Comparison of ENCODE assay signal across 9 mouse cellular contexts in genomic region chr1:181535165-181535873, GRCm38 (mm10). TPM values are rescaled to one million over a fixed set of nuclear protein-coding genes. Genes with fewer than 3 reads are reported as not detected.
DNase-seq lines count a peak whose midpoint lies in the region; ATAC-seq and TF ChIP-seq lines count a peak whose summit lies in the region.
"Had no signal": no experiment of that assay in that cellular context is flagged by ENCODE, and none has a peak within 500 bp of the region (broad histone marks: within the 10 kb centered on the region; RNA-seq: fewer than 3 reads in every experiment).

No protein-coding gene starts in this region.

- H3K4me1 ChIP-seq in hindbrain, postnatal 0 days (ENCODE audit: insufficient read depth, low read length), result no peaks in the 10 kb centered on the region
- H3K4me1 ChIP-seq in hindbrain, embryonic 12.5 days, result no peaks in the 10 kb centered on the region; the same call in 1 of the 2 replicates
- peaks cover 20% of the 10 kb centered on the region for H3K4me1 ChIP-seq in limb, embryonic 14.5 days (ENCODE audit: control insufficient read depth, insufficient read depth, low read length)
- no peaks in the 10 kb centered on the region; the same call in 1 of the 2 replicates for H3K4me1 ChIP-seq in liver, embryonic 11.5 days (replicated peaks; ENCODE audit: control insufficient read depth, insufficient read depth, low read length)

- H3K36me3 ChIP-seq in hindbrain, postnatal 0 days (ENCODE audit: insufficient read depth, low read length), result no peaks in the 10 kb centered on the region
- no peaks in the 10 kb centered on the region for H3K36me3 ChIP-seq in hindbrain, embryonic 12.5 days
- no peaks in the 10 kb centered on the region for H3K36me3 ChIP-seq in limb, embryonic 14.5 days (ENCODE audit: control insufficient read depth, insufficient read depth, low read length)
- H3K36me3 ChIP-seq in liver, embryonic 11.5 days (ENCODE audit: control insufficient read depth, insufficient read depth, low read length), result no peaks in the 10 kb centered on the region

- H3K9me3 ChIP-seq in hindbrain, postnatal 0 days (ENCODE audit: low read length), result no peaks in the 10 kb centered on the region
- H3K9me3 ChIP-seq in hindbrain, embryonic 12.5 days (replicated peaks), result no peaks in the 10 kb centered on the region
- no peaks in the 10 kb centered on the region for H3K9me3 ChIP-seq in limb, embryonic 14.5 days (ENCODE audit: control insufficient read depth, low read length)
- H3K9me3 ChIP-seq in liver, embryonic 11.5 days (ENCODE audit: control insufficient read depth, low read length), result no peaks in the 10 kb centered on the region

- no peaks in the 10 kb centered on the region for H3K27me3 ChIP-seq in hindbrain, postnatal 0 days (ENCODE audit: insufficient read depth, low read length)
- no peaks in the 10 kb centered on the region for H3K27me3 ChIP-seq in hindbrain, embryonic 12.5 days
- no peaks in the 10 kb centered on the region for H3K27me3 ChIP-seq in Patski
- H3K27me3 ChIP-seq in limb, embryonic 14.5 days (ENCODE audit: control insufficient read depth, insufficient read depth, low read length), result no peaks in the 10 kb centered on the region
- H3K27me3 ChIP-seq in liver, embryonic 11.5 days (replicated peaks; ENCODE audit: control insufficient read depth, insufficient read depth, low read length), result no peaks in the 10 kb centered on the region

- no peak overlapping the region for H3K27ac ChIP-seq in hindbrain, postnatal 0 days
- H3K27ac ChIP-seq in hindbrain, embryonic 12.5 days, result no peak overlapping the region
- H3K27ac ChIP-seq in limb, embryonic 14.5 days (replicated peaks; ENCODE audit: low read depth, low read length), result peak overlapping the region; percentile 59
- H3K27ac ChIP-seq in liver, embryonic 11.5 days (ENCODE audit: low read depth, low read length), result no peak overlapping the region

- POLR2A ChIA-PET in Patski (lab: Charles Lee), result interaction anchor here (0.8 kb wide), 1 partner anchor 92 kb away, joined by 3 read pairs; no protein-coding TSS in a partner anchor

- in situ Hi-C loops in Patski (cut with MboI; ENCODE audit: low pct_unique_long_range_greater_than_20kb), result no loop called here

- peak; percentile 52 for DNase-seq in hindbrain, postnatal 0 days (ENCODE audit: low spot score)
- peak; percentile 81 for DNase-seq in Patski (ENCODE audit: low read depth, low spot score)
- DNase-seq in frontal cortex, postnatal 36 days (ENCODE audit: low spot score in 2 of 2), result peak; percentile 61 to 74
- DNase-seq in limb, embryonic 14.5 days (ENCODE audit: low spot score), result peak; percentile 72
- DNase-seq in liver, embryonic 11.5 days (ENCODE audit: low spot score), result no peak
- no peak for DNase-seq in urinary bladder, postnatal 36 days (ENCODE audit: low spot score in 2 of 2)

- no peak for TF ChIP-seq POLR2A in limb, embryonic 14.5 days (IDR thresholded peaks at IDR 0.05; ENCODE audit: borderline replicate concordance, extremely low read depth, insufficient read depth, insufficient read length)

- WGBS in hindbrain, postnatal 0 days, result 35% methylated on average over 10 of the region's 10 CpGs
- 55% methylated on average over 10 of the region's 10 CpGs for WGBS in hindbrain, embryonic 12.5 days
- 43% methylated on average over 10 of the region's 10 CpGs for WGBS in limb, embryonic 14.5 days
- 58% methylated on average over 10 of the region's 10 CpGs for WGBS in liver, embryonic 11.5 days

- no peak for ATAC-seq in hindbrain, postnatal 0 days
- ATAC-seq in hindbrain, embryonic 12.5 days (ENCODE audit: low FRiP score), result no peak
- ATAC-seq in Patski, result peak; percentile 70
- peak; percentile 66 for ATAC-seq in limb, embryonic 14.5 days (ENCODE audit: low FRiP score, low read depth)
- no peak for ATAC-seq in liver, embryonic 11.5 days (replicated peaks; ENCODE audit: low FRiP score)
- no peak for ATAC-seq in megakaryocyte-erythroid progenitor cell, adult 5-6 weeks (replicated peaks; ENCODE audit: low FRiP score, low TSS enrichment, poor library complexity, severe bottlenecking)

- no peak overlapping the region for H3K4me2 ChIP-seq in hindbrain, postnatal 0 days (ENCODE audit: low read depth, low read length)
- no peak overlapping the region for H3K4me2 ChIP-seq in hindbrain, embryonic 12.5 days (replicated peaks)
- no peak overlapping the region for H3K4me2 ChIP-seq in limb, embryonic 14.5 days (replicated peaks; ENCODE audit: low read depth, low read length, severe bottlenecking)
- H3K4me2 ChIP-seq in liver, embryonic 11.5 days, result no peak overlapping the region

- no peak overlapping the region for H3K4me3 ChIP-seq in hindbrain, postnatal 0 days (ENCODE audit: low read length)
- no peak overlapping the region for H3K4me3 ChIP-seq in hindbrain, embryonic 12.5 days
- H3K4me3 ChIP-seq in limb, embryonic 14.5 days (replicated peaks; ENCODE audit: low read length), result no peak overlapping the region
- no peak overlapping the region for H3K4me3 ChIP-seq in liver, embryonic 11.5 days (ENCODE audit: low read depth, low read length)
- H3K4me3 ChIP-seq: erythroblast, embryonic 14.5 days had no signal

- no peak overlapping the region for H3K9ac ChIP-seq in hindbrain, postnatal 0 days (replicated peaks; ENCODE audit: low read length)
- no peak overlapping the region for H3K9ac ChIP-seq in hindbrain, embryonic 12.5 days
- H3K9ac ChIP-seq in limb, embryonic 14.5 days (ENCODE audit: low read depth, low read length, severe bottlenecking), result no peak overlapping the region
- H3K9ac ChIP-seq in liver, embryonic 11.5 days (ENCODE audit: low read depth, low read length), result no peak overlapping the region

- no peak for TF ChIP-seq CTCF in hindbrain, postnatal 0 days (IDR thresholded peaks at IDR 0.05; ENCODE audit: low read depth)
- no peak for TF ChIP-seq CTCF in Patski (IDR thresholded peaks at IDR 0.05)

- CTCF ChIA-PET in Patski (lab: Charles Lee), result no interaction called here

RNA-seq across cellular contexts. Expression of gene Ccdc121, which starts 24.1 kb away (rescaled TPM):
- 0.16 TPM in 1 of 2 replicates, not detected in the other for total RNA-seq in hindbrain, postnatal 0 days (2014; rRNA removed)
- polyA plus RNA-seq in hindbrain, postnatal 0 days (2015; fragmentation: Nextera tagmentation; extraction: Ambion mirVana), result 0.25 TPM in 2 replicates
- not detected in 2 replicates for polyA plus RNA-seq in hindbrain, embryonic 12.5 days (2016; fragmentation: Nextera tagmentation; extraction: Ambion mirVana)
- polyA plus RNA-seq in Patski (2021), result not detected
- polyA plus RNA-seq in limb, embryonic 14.5 days (2012; rRNA removed), result 0.11 and 0.12 TPM in 2 replicates
- polyA plus RNA-seq in limb, embryonic 14.5 days (2014; fragmentation: Nextera tagmentation; extraction: Ambion mirVana), result 0.32 and 0.43 TPM in 2 replicates
- polyA plus RNA-seq in liver, embryonic 11.5 days (2014; fragmentation: Nextera tagmentation; extraction: Ambion mirVana), result not detected in 2 replicates
- not detected in 2 replicates for total RNA-seq in megakaryocyte-erythroid progenitor cell, adult 5-6 weeks (2014; fragmentation: Nextera tagmentation)
- not detected in 2 replicates for total RNA-seq in megakaryocyte-erythroid progenitor cell, adult 5-6 weeks (2017)
- polyA plus RNA-seq: erythroblast, embryonic 14.5 days had no signal

RNA-seq across cellular contexts. Expression of gene Dnah14, which starts 41.0 kb away (rescaled TPM):
- 0.05 and 0.18 TPM in 2 replicates for total RNA-seq in hindbrain, postnatal 0 days (2014; rRNA removed)
- polyA plus RNA-seq in hindbrain, postnatal 0 days (2015; fragmentation: Nextera tagmentation; extraction: Ambion mirVana), result 0.80 and 1.5 TPM in 2 replicates
- polyA plus RNA-seq in hindbrain, embryonic 12.5 days (2016; fragmentation: Nextera tagmentation; extraction: Ambion mirVana), result 0.89 and 2.0 TPM in 2 replicates
- polyA plus RNA-seq in Patski (2021), result 0.40 TPM
- 0.41 and 0.53 TPM in 2 replicates for polyA plus RNA-seq in limb, embryonic 14.5 days (2012; rRNA removed)
- polyA plus RNA-seq in limb, embryonic 14.5 days (2014; fragmentation: Nextera tagmentation; extraction: Ambion mirVana), result 1.6 and 2.0 TPM in 2 replicates
- 2.9 TPM in 2 replicates for polyA plus RNA-seq in liver, embryonic 11.5 days (2014; fragmentation: Nextera tagmentation; extraction: Ambion mirVana)
- not detected in 2 replicates for total RNA-seq in megakaryocyte-erythroid progenitor cell, adult 5-6 weeks (2014; fragmentation: Nextera tagmentation)
- 0.84 and 4.8 TPM in 2 replicates for total RNA-seq in megakaryocyte-erythroid progenitor cell, adult 5-6 weeks (2017)
- polyA plus RNA-seq: erythroblast, embryonic 14.5 days had no signal

Comparison
In these comparisons a context has a peak if more than half of its experiments do, and no peak if none do; other contexts are left out.
1. ATAC-seq: peak in Patski (single experiment) and limb, embryonic 14.5 days (single experiment); none in hindbrain, postnatal 0 days (single experiment), hindbrain, embryonic 12.5 days (single experiment), liver, embryonic 11.5 days (single experiment) and megakaryocyte-erythroid progenitor cell, adult 5-6 weeks (single experiment).
2. DNase-seq: peak in hindbrain, postnatal 0 days (single experiment), Patski (single experiment), frontal cortex, postnatal 36 days (2 of 2) and limb, embryonic 14.5 days (single experiment); none in liver, embryonic 11.5 days (single experiment) and urinary bladder, postnatal 36 days (0 of 2).